ENCODE assay signal across 33 mouse cellular contexts in genomic region chr8:118649981-118650380, GRCm38 (mm10).
"Had no signal": no experiment of that assay in that cellular context is flagged by ENCODE, and none has a peak within 500 bp of the region (broad histone marks: within the 10 kb centered on the region; RNA-seq: fewer than 3 reads in every experiment).

No protein-coding gene starts in this region.

- H3K36me3 ChIP-seq: limb, embryonic 10.5 days; limb, embryonic 12.5 days; limb, embryonic 13.5 days; limb, embryonic 15.5 days; liver, embryonic 12.5 days; liver, embryonic 13.5 days; liver, embryonic 15.5 days; lung, embryonic 15.5 days; midbrain, embryonic 10.5 days; midbrain, embryonic 12.5 days; midbrain, embryonic 13.5 days; midbrain, embryonic 15.5 days; neural tube, embryonic 12.5 days; neural tube, embryonic 13.5 days had no signal

- H3K9ac ChIP-seq: limb, embryonic 12.5 days; limb, embryonic 13.5 days; limb, embryonic 15.5 days; liver, embryonic 12.5 days; liver, embryonic 13.5 days; liver, embryonic 14.5 days; liver, embryonic 15.5 days; liver, postnatal 0 days; lung, embryonic 14.5 days; lung, embryonic 15.5 days; midbrain, embryonic 12.5 days; midbrain, embryonic 13.5 days; midbrain, embryonic 15.5 days; neural tube, embryonic 12.5 days; neural tube, embryonic 13.5 days had no signal

- H3K4me1 ChIP-seq: liver, embryonic 12.5 days; liver, embryonic 13.5 days; liver, embryonic 15.5 days; lung, embryonic 15.5 days; megakaryocyte, embryonic 14.5 days; midbrain, embryonic 12.5 days; neural tube, embryonic 12.5 days had no signal

- ATAC-seq: liver, embryonic 12.5 days; liver, postnatal 0 days; lung, postnatal 0 days; midbrain, embryonic 13.5 days; midbrain, embryonic 15.5 days; midbrain, embryonic 16.5 days had no signal

- H3K4me3 ChIP-seq: limb, embryonic 10.5 days; limb, embryonic 12.5 days; limb, embryonic 13.5 days; limb, embryonic 15.5 days; liver, embryonic 12.5 days; liver, embryonic 13.5 days; liver, embryonic 15.5 days; lung, embryonic 15.5 days; megakaryocyte, embryonic 14.5 days; midbrain, embryonic 10.5 days; midbrain, embryonic 12.5 days; midbrain, embryonic 13.5 days; midbrain, embryonic 15.5 days; myocyte; neural tube, embryonic 12.5 days; neural tube, embryonic 13.5 days had no signal

- H3K27ac ChIP-seq: limb, embryonic 10.5 days; limb, embryonic 12.5 days; limb, embryonic 13.5 days; limb, embryonic 15.5 days; liver, embryonic 12.5 days; liver, embryonic 13.5 days; liver, embryonic 14.5 days; liver, embryonic 15.5 days; lung, embryonic 15.5 days; macrophage; midbrain, embryonic 10.5 days; midbrain, embryonic 12.5 days; midbrain, embryonic 13.5 days; midbrain, embryonic 15.5 days; neural tube, embryonic 12.5 days; neural tube, embryonic 13.5 days had no signal

- H3K27me3 ChIP-seq: limb, embryonic 13.5 days; limb, embryonic 15.5 days; liver, embryonic 12.5 days; liver, embryonic 13.5 days; liver, embryonic 15.5 days; lung, embryonic 15.5 days; megakaryocyte, embryonic 14.5 days; midbrain, embryonic 12.5 days; midbrain, embryonic 13.5 days; midbrain, embryonic 15.5 days; neural tube, embryonic 12.5 days; neural tube, embryonic 13.5 days had no signal

- H3K9me3 ChIP-seq: limb, embryonic 10.5 days; limb, embryonic 12.5 days; limb, embryonic 13.5 days; limb, embryonic 15.5 days; liver, embryonic 12.5 days; liver, embryonic 15.5 days; lung, embryonic 15.5 days; midbrain, embryonic 10.5 days; midbrain, embryonic 12.5 days; midbrain, embryonic 13.5 days; midbrain, embryonic 15.5 days; neural tube, embryonic 12.5 days; neural tube, embryonic 13.5 days had no signal

- DNase-seq: left cerebral cortex, postnatal 4 days; liver; liver, embryonic 13.5 days; liver, postnatal 0 days; lung, adult 18-20 months; lung, adult 2 months; lung, embryonic 14.5 days; lung, postnatal 10 days; lung, postnatal 14 days; lung, postnatal 36 days; lung, postnatal 4 days; midbrain, embryonic 14.5 days had no signal

- H3K4me2 ChIP-seq: limb, embryonic 12.5 days; limb, embryonic 13.5 days; limb, embryonic 15.5 days; liver, embryonic 11.5 days; liver, embryonic 12.5 days; liver, embryonic 13.5 days; liver, embryonic 15.5 days; lung, embryonic 14.5 days; lung, embryonic 15.5 days; midbrain, embryonic 11.5 days; midbrain, embryonic 12.5 days; midbrain, embryonic 13.5 days; midbrain, embryonic 15.5 days; neural tube, embryonic 12.5 days; neural tube, embryonic 13.5 days had no signal
